Mouse (Mus musculus) intestine, embryonic 15.5 days (tissue): ENCODE data around the gene Ccnb2. TPM values are rescaled to one million over a fixed set of nuclear protein-coding genes. Genes with fewer than 3 reads are reported as not detected.

Experiments used
- ATAC-seq: fragments of 200-750 bp; cut with Nextera tagmentation; 2 replicates; pipeline ENCODE4 v1.8.0; 2017; ENCODE audit warnings: moderate TSS enrichment, moderate library complexity
- H3K27ac ChIP-seq: fragments of 300-500 bp; sonication (generic); 2 replicates; pipeline ENCODE4 v1.5.1; 2015; ENCODE audit warnings: mild to moderate bottlenecking, inconsistent platforms
- H3K27me3 ChIP-seq: fragments of 300-500 bp; sonication (generic); replicated peaks from 2 replicates; pipeline ENCODE4 v1.6.1; 2015; ENCODE audit warnings: inconsistent platforms
- H3K36me3 ChIP-seq: fragments of 300-500 bp; sonication (generic); 2 replicates; pipeline ENCODE4 v1.6.1; 2015; ENCODE audit warnings: inconsistent platforms
- H3K4me1 ChIP-seq: fragments of 300-500 bp; sonication (generic); replicated peaks from 2 replicates; pipeline ENCODE4 v1.6.1; 2015; ENCODE audit warnings: inconsistent platforms
- H3K4me2 ChIP-seq: fragments of 300-500 bp; sonication (generic); replicated peaks from 2 replicates; pipeline ENCODE4 v1.6.1; 2015; ENCODE audit warnings: mild to moderate bottlenecking, inconsistent platforms
- H3K4me3 ChIP-seq: fragments of 300-500 bp; sonication (generic); replicated peaks from 2 replicates; pipeline ENCODE4 v1.5.1; 2015; ENCODE audit warnings: inconsistent platforms
- H3K9ac ChIP-seq: fragments of 300-500 bp; sonication (generic); 2 replicates; pipeline ENCODE4 v1.6.1; 2015; ENCODE audit warnings: inconsistent platforms
- H3K9me3 ChIP-seq: fragments of 300-500 bp; sonication (generic); 2 replicates; pipeline ENCODE4 v1.6.1; 2016; ENCODE audit warnings: inconsistent platforms
- WGBS: fragments of 180-500 bp; shearing (Covaris S2); methylation state at CpG from one replicate; pipeline ENCODE4 v1.1.7; 2015; 5-methylcytosine and 5-hydroxymethylcytosine counted together
- polyA plus RNA-seq: library from polyadenylated mRNA; unstranded; fragments of >200 nt; fragmentation: Nextera tagmentation; extraction: Ambion mirVana; gene quantifications from 2 replicates; pipeline ENCODE4 v1.2.1, GENCODE M21; 2015

Ccnb2 gene
- polyA plus RNA-seq, 1 experiment from 2014 or later, result 171 TPM

GRCm38 (mm10) chr9:70396083-70396482 is 25.3 kb downstream of the Ccnb2 start:
- Histone ChIP-seq H3K27ac (no peak overlapping the region), H3K4me2 (no peak overlapping the region), H3K4me3 (no peak overlapping the region), H3K9me3 (no peaks in the 10 kb centered on the region), H3K27me3 (no peaks in the 10 kb centered on the region), H3K4me1 (no peaks in the 10 kb centered on the region), H3K9ac (no peak overlapping the region), H3K36me3 (peaks cover 9% of the 10 kb centered on the region; the same call in 1 of the 2 replicates)
- ATAC-seq, result no peak
- WGBS, result 89% methylated on average over 2 of the region's 2 CpGs

GRCm38 (mm10) chr9:70395617-70396016 is 25.7 kb downstream of the Ccnb2 start:
- no peak overlapping the region for H3K4me2 ChIP-seq
- 88% methylated on average over 12 of the region's 12 CpGs for WGBS
- no peak for ATAC-seq
- no peaks in the 10 kb centered on the region for H3K4me1 ChIP-seq
- peaks cover 9% of the 10 kb centered on the region; the same call in 1 of the 2 replicates for H3K36me3 ChIP-seq
- H3K4me3 ChIP-seq, result no peak overlapping the region
- no peaks in the 10 kb centered on the region for H3K9me3 ChIP-seq
- H3K27me3 ChIP-seq, result no peaks in the 10 kb centered on the region
- no peak overlapping the region for H3K9ac ChIP-seq
- no peak overlapping the region for H3K27ac ChIP-seq

- H3K4me3 ChIP-seq, result no peak overlapping the region
- H3K9ac ChIP-seq, result no peak overlapping the region
- H3K9me3 ChIP-seq, result no peaks in the 10 kb centered on the region
- no peaks in the 10 kb centered on the region for H3K27me3 ChIP-seq
- no peak overlapping the region for H3K27ac ChIP-seq
- H3K36me3 ChIP-seq, result peaks cover 9% of the 10 kb centered on the region; the same call in 1 of the 2 replicates
- 14% methylated on average over 6 of the region's 6 CpGs for WGBS
- peak; percentile 61 for ATAC-seq
- no peak overlapping the region for H3K4me2 ChIP-seq
- H3K4me1 ChIP-seq, result no peaks in the 10 kb centered on the region
Measured at GRCm38 (mm10) chr9:70392563-70392907, 28.8 kb downstream of the Ccnb2 start.

- ATAC-seq, result no peak
- no peak overlapping the region for H3K4me2 ChIP-seq
- H3K4me3 ChIP-seq, result no peak overlapping the region
- WGBS, result 68% methylated on average over 12 of the region's 12 CpGs
- no peaks in the 10 kb centered on the region for H3K27me3 ChIP-seq
- H3K9me3 ChIP-seq, result no peaks in the 10 kb centered on the region
- H3K9ac ChIP-seq, result no peak overlapping the region
- no peaks in the 10 kb centered on the region for H3K4me1 ChIP-seq
- H3K36me3 ChIP-seq, result peaks cover 9% of the 10 kb centered on the region; the same call in 1 of the 2 replicates
- H3K27ac ChIP-seq, result no peak overlapping the region
Measured at GRCm38 (mm10) chr9:70391660-70392562, 29.4 kb downstream of the Ccnb2 start.

GRCm38 (mm10) chr9:70391042-70391441 is 30.3 kb downstream of the Ccnb2 start:
- Histone ChIP-seq H3K27ac (no peak overlapping the region), H3K9ac (no peak overlapping the region), H3K27me3 (no peaks in the 10 kb centered on the region), H3K4me3 (no peak overlapping the region), H3K36me3 (peaks cover 9% of the 10 kb centered on the region; the same call in 1 of the 2 replicates), H3K9me3 (no peaks in the 10 kb centered on the region), H3K4me1 (no peaks in the 10 kb centered on the region), H3K4me2 (no peak overlapping the region)
- 90% methylated on average over 5 of the region's 5 CpGs for WGBS
- no peak for ATAC-seq

- no peak overlapping the region for H3K4me3 ChIP-seq
- no peaks in the 10 kb centered on the region for H3K27me3 ChIP-seq
- 79% methylated on average over 3 of the region's 3 CpGs for WGBS
- no peak overlapping the region for H3K9ac ChIP-seq
- H3K36me3 ChIP-seq, result 0 out of 2 replicates have a peak, but pooled peaks cover 3% of the 10 kb centered on the region
- H3K4me1 ChIP-seq, result no peaks in the 10 kb centered on the region
- no peak overlapping the region for H3K27ac ChIP-seq
- no peaks in the 10 kb centered on the region for H3K9me3 ChIP-seq
- ATAC-seq, result no peak
- no peak overlapping the region for H3K4me2 ChIP-seq
Measured at GRCm38 (mm10) chr9:70389548-70389947, 31.8 kb downstream of the Ccnb2 start.

GRCm38 (mm10) chr9:70387410-70388119 is 33.8 kb downstream of the Ccnb2 start:
- H3K36me3 ChIP-seq, result 0 out of 2 replicates have a peak, but pooled peaks cover 3% of the 10 kb centered on the region
- no peaks in the 10 kb centered on the region for H3K4me1 ChIP-seq
- no peak overlapping the region for H3K4me2 ChIP-seq
- H3K27me3 ChIP-seq, result no peaks in the 10 kb centered on the region
- H3K9me3 ChIP-seq, result no peaks in the 10 kb centered on the region
- no peak for ATAC-seq
- H3K27ac ChIP-seq, result no peak overlapping the region
- WGBS, result 79% methylated on average over 4 of the region's 4 CpGs
- H3K9ac ChIP-seq, result no peak overlapping the region
- no peak overlapping the region for H3K4me3 ChIP-seq

GRCm38 (mm10) chr9:70384958-70385728 is 36.2 kb downstream of the Ccnb2 start:
- no peak for ATAC-seq
- Histone ChIP-seq H3K4me1 (no peaks in the 10 kb centered on the region), H3K27ac (no peak overlapping the region), H3K4me2 (no peak overlapping the region), H3K9ac (no peak overlapping the region), H3K4me3 (no peak overlapping the region), H3K27me3 (no peaks in the 10 kb centered on the region), H3K9me3 (no peaks in the 10 kb centered on the region), H3K36me3 (0 out of 2 replicates have a peak, but pooled peaks cover 3% of the 10 kb centered on the region)
- 69% methylated on average over 18 of the region's 18 CpGs for WGBS

- H3K27ac ChIP-seq, result no peak overlapping the region
- no peaks in the 10 kb centered on the region for H3K4me1 ChIP-seq
- ATAC-seq, result no peak
- H3K4me2 ChIP-seq, result no peak overlapping the region
- H3K27me3 ChIP-seq, result no peaks in the 10 kb centered on the region
- H3K9ac ChIP-seq, result no peak overlapping the region
- H3K9me3 ChIP-seq, result no peaks in the 10 kb centered on the region
- H3K36me3 ChIP-seq, result 0 out of 2 replicates have a peak, but pooled peaks cover 3% of the 10 kb centered on the region
- WGBS, result 90% methylated on average over 4 of the region's 4 CpGs
- H3K4me3 ChIP-seq, result no peak overlapping the region
Measured at GRCm38 (mm10) chr9:70384494-70384893, 36.9 kb downstream of the Ccnb2 start.

GRCm38 (mm10) chr9:70383750-70384149 is 37.6 kb downstream of the Ccnb2 start:
- ATAC-seq, result no peak
- 71% methylated on average over 10 of the region's 10 CpGs for WGBS

GRCm38 (mm10) chr9:70382091-70382490 is 39.3 kb downstream of the Ccnb2 start:
- 77% methylated on average over 12 of the region's 12 CpGs for WGBS

More at GRCm38 (mm10) chr9:70383750-70384149, 37.6 kb downstream of the Ccnb2 start:
- Histone ChIP-seq H3K4me3 (no peak overlapping the region), H3K27me3 (no peaks in the 10 kb centered on the region), H3K36me3 (peaks cover 5% of the 10 kb centered on the region; the same call in 1 of the 2 replicates), H3K27ac (no peak overlapping the region), H3K4me2 (no peak overlapping the region), H3K9ac (no peak overlapping the region), H3K9me3 (no peaks in the 10 kb centered on the region), H3K4me1 (no peaks in the 10 kb centered on the region)

More at GRCm38 (mm10) chr9:70382091-70382490, 39.3 kb downstream of the Ccnb2 start:
- H3K4me1 ChIP-seq, result no peaks in the 10 kb centered on the region
- no peaks in the 10 kb centered on the region for H3K9me3 ChIP-seq
- no peak overlapping the region for H3K9ac ChIP-seq
- H3K4me2 ChIP-seq, result no peak overlapping the region
- no peaks in the 10 kb centered on the region for H3K27me3 ChIP-seq
- H3K27ac ChIP-seq, result no peak overlapping the region
- no peak overlapping the region for H3K4me3 ChIP-seq
- H3K36me3 ChIP-seq, result peaks cover 10% of the 10 kb centered on the region; the same call in 1 of the 2 replicates
- no peak for ATAC-seq
